Mouse (Mus musculus): ENCODE data around the gene Snd1.

Gene Snd1

GRCm38 (mm10) chr6:28841569-28841968 is 366.6 kb downstream of the Snd1 start:
- no peak for DNase-seq (ENCODE audit: low spot score in 2 of 2)

GRCm38 (mm10) chr6:28842375-28843276 is 367.7 kb downstream of the Snd1 start:
- no peak for DNase-seq (ENCODE audit: low spot score in 2 of 2)

GRCm38 (mm10) chr6:28845610-28846009 is 370.7 kb downstream of the Snd1 start:
- DNase-seq (ENCODE audit: low spot score in 2 of 2) = no peak

- DNase-seq (ENCODE audit: low spot score in 2 of 2) = no peak
These were observed 372.7 kb downstream of the Snd1 start for GRCm38 (mm10) chr6:28847616-28848015.

GRCm38 (mm10) chr6:28848285-28848794 is 373.4 kb downstream of the Snd1 start:
- DNase-seq (ENCODE audit: low spot score in 2 of 2) = no peak

GRCm38 (mm10) chr6:28848891-28849290 is 374.0 kb downstream of the Snd1 start:
- DNase-seq (ENCODE audit: low spot score in 2 of 2) = no peak

- no peak for DNase-seq (ENCODE audit: low spot score in 2 of 2)
These were observed 374.4 kb downstream of the Snd1 start for GRCm38 (mm10) chr6:28849317-28849716.

GRCm38 (mm10) chr6:28850326-28850900 is 375.5 kb downstream of the Snd1 start:
- no peak for DNase-seq (ENCODE audit: low spot score in 2 of 2)

- no peak for DNase-seq (ENCODE audit: low spot score in 2 of 2)
These were observed 377.4 kb downstream of the Snd1 start for GRCm38 (mm10) chr6:28852342-28852741.

- no peak for DNase-seq (ENCODE audit: low spot score in 2 of 2)
These were observed 378.2 kb downstream of the Snd1 start for GRCm38 (mm10) chr6:28853164-28853563.

GRCm38 (mm10) chr6:28853654-28854053 is 378.7 kb downstream of the Snd1 start:
- no peak for DNase-seq (ENCODE audit: low spot score in 2 of 2)

- no peak for DNase-seq (ENCODE audit: low spot score in 2 of 2)
These were observed 379.7 kb downstream of the Snd1 start for GRCm38 (mm10) chr6:28854598-28854997.

- DNase-seq (ENCODE audit: low spot score in 2 of 2) = no peak
These were observed 380.5 kb downstream of the Snd1 start for GRCm38 (mm10) chr6:28855442-28855841.

- DNase-seq (ENCODE audit: low spot score in 2 of 2) = no peak
These were observed 381.9 kb downstream of the Snd1 start for GRCm38 (mm10) chr6:28856789-28857188.

GRCm38 (mm10) chr6:28857198-28858180 is 382.6 kb downstream of the Snd1 start:
- no peak for DNase-seq (ENCODE audit: low spot score in 2 of 2)

GRCm38 (mm10) chr6:28859094-28859493 is 384.2 kb downstream of the Snd1 start:
- no peak for DNase-seq (ENCODE audit: low spot score in 2 of 2)

- DNase-seq (ENCODE audit: low spot score in 2 of 2) = no peak
These were observed 385.5 kb downstream of the Snd1 start for GRCm38 (mm10) chr6:28860450-28860849.

- no peak for DNase-seq (ENCODE audit: low spot score in 2 of 2)
These were observed 386.0 kb downstream of the Snd1 start for GRCm38 (mm10) chr6:28860922-28861321.

GRCm38 (mm10) chr6:28862304-28862703 is 387.4 kb downstream of the Snd1 start:
- no peak for DNase-seq (ENCODE audit: low spot score in 2 of 2)

- DNase-seq (ENCODE audit: low spot score in 2 of 2) = no peak
These were observed 389.7 kb downstream of the Snd1 start for GRCm38 (mm10) chr6:28864684-28865083.

- DNase-seq (ENCODE audit: low spot score in 2 of 2) = no peak
These were observed 390.2 kb downstream of the Snd1 start for GRCm38 (mm10) chr6:28865112-28865511.

- DNase-seq (ENCODE audit: low spot score in 2 of 2) = no peak
These were observed 391.3 kb downstream of the Snd1 start for GRCm38 (mm10) chr6:28866206-28866605.
